Mouse (Mus musculus) hindbrain, embryonic 10.5 days (tissue): ENCODE measurements around the gene Sltm. TPM values are rescaled to one million over a fixed set of nuclear protein-coding genes. Genes with fewer than 3 reads are reported as not detected.
"Not testable (repeated sequence)": the region's sequence is repeated elsewhere in the genome, so short reads cannot be mapped to it uniquely, and the experiment has no call there.

Experiments
- DNase-seq: peaks from one replicate; pipeline ENCODE4 v3.0.0-alpha.2; 2017; ENCODE audit warnings: low spot score
- H3K27ac ChIP-seq: fragments of 300-500 bp; sonication (generic); 2 replicates; pipeline ENCODE4 v1.5.1; 2016; ENCODE audit warnings: mild to moderate bottlenecking, moderate library complexity
- H3K27me3 ChIP-seq: fragments of 300-500 bp; sonication (generic); 2 replicates; pipeline ENCODE4 v1.6.1; 2016; ENCODE audit warnings: mild to moderate bottlenecking; ENCODE audit not compliant: poor library complexity, insufficient read depth, severe bottlenecking
- H3K36me3 ChIP-seq: fragments of 300-500 bp; sonication (generic); 2 replicates; pipeline ENCODE4 v1.6.1; 2016; ENCODE audit warnings: mild to moderate bottlenecking, moderate library complexity
- H3K4me1 ChIP-seq: fragments of 300-500 bp; sonication (generic); replicated peaks from 2 replicates; pipeline ENCODE4 v1.6.1; 2016; ENCODE audit warnings: mild to moderate bottlenecking
- H3K4me3 ChIP-seq: fragments of 300-500 bp; sonication (generic); 2 replicates; pipeline ENCODE4 v1.5.1; 2016; ENCODE audit warnings: mild to moderate bottlenecking, moderate library complexity
- H3K9me3 ChIP-seq: fragments of 300-500 bp; sonication (generic); 2 replicates; pipeline ENCODE4 v1.6.1; 2016; ENCODE audit warnings: mild to moderate bottlenecking, moderate library complexity
- WGBS: fragments of 180-500 bp; shearing (Covaris S2); methylation state at CpG from one replicate; pipeline ENCODE4 v1.1.7; 2016; 5-methylcytosine and 5-hydroxymethylcytosine counted together
- polyA plus RNA-seq: library from polyadenylated mRNA; unstranded; fragments of >200 nt; fragmentation: Nextera tagmentation; extraction: Ambion mirVana; gene quantifications from 2 replicates; pipeline ENCODE4 v1.2.1, GENCODE M21; 2016

Sltm gene
- polyA plus RNA-seq, 1 experiment from 2014 or later: 47.1 TPM

- Histone ChIP-seq H3K36me3 (no peaks in the 10 kb centered on the region), H3K9me3 (no peaks in the 10 kb centered on the region), H3K4me1 (no peaks in the 10 kb centered on the region), H3K27me3 (no peaks in the 10 kb centered on the region), H3K4me3 (no peak overlapping the region), H3K27ac (no peak overlapping the region)
- 94% methylated on average over 3 of the region's 3 CpGs for WGBS
- no peak for DNase-seq
Observed at GRCm38 (mm10) chr9:70523813-70524212, 18.7 kb upstream of the Sltm start.

GRCm38 (mm10) chr9:70524366-70524765, 18.2 kb upstream of the Sltm start:
- H3K9me3 ChIP-seq: no peaks in the 10 kb centered on the region
- no peak overlapping the region for H3K4me3 ChIP-seq
- no peak overlapping the region for H3K27ac ChIP-seq
- no peak for DNase-seq
- H3K36me3 ChIP-seq: no peaks in the 10 kb centered on the region
- H3K27me3 ChIP-seq: no peaks in the 10 kb centered on the region
- H3K4me1 ChIP-seq: no peaks in the 10 kb centered on the region
- WGBS: 91% methylated on average over 7 of the region's 7 CpGs

- Histone ChIP-seq H3K36me3 (no peaks in the 10 kb centered on the region), H3K9me3 (no peaks in the 10 kb centered on the region), H3K27ac (no peak overlapping the region), H3K4me1 (no peaks in the 10 kb centered on the region), H3K27me3 (no peaks in the 10 kb centered on the region), H3K4me3 (no peak overlapping the region)
- no peak for DNase-seq
- 87% methylated on average over 3 of the region's 3 CpGs for WGBS
Observed at GRCm38 (mm10) chr9:70533328-70533727, 9.2 kb upstream of the Sltm start.

GRCm38 (mm10) chr9:70541584-70541983, 970 bp upstream of the Sltm start:
- H3K27ac ChIP-seq: peak overlapping the region; percentile 99
- H3K27me3 ChIP-seq: no peaks in the 10 kb centered on the region
- peaks cover 18% of the 10 kb centered on the region for H3K4me1 ChIP-seq
- H3K36me3 ChIP-seq: peaks cover 6% of the 10 kb centered on the region; the same call in 1 of the 2 replicates
- peak overlapping the region; percentile 90 for H3K4me3 ChIP-seq
- no peaks in the 10 kb centered on the region for H3K9me3 ChIP-seq
- no peak for DNase-seq
- 8% methylated on average over 6 of the region's 6 CpGs for WGBS

- H3K27me3 ChIP-seq: no peaks in the 10 kb centered on the region
- no peak for DNase-seq
- H3K27ac ChIP-seq: peak overlapping the region; percentile 99
- WGBS: 2% methylated on average over 64 of the region's 64 CpGs
- no peaks in the 10 kb centered on the region for H3K9me3 ChIP-seq
- H3K4me3 ChIP-seq: peak overlapping the region; percentile 90
- peaks cover 18% of the 10 kb centered on the region for H3K4me1 ChIP-seq
- peaks cover 21% of the 10 kb centered on the region for H3K36me3 ChIP-seq
Observed at GRCm38 (mm10) chr9:70543048-70543880, 710 bp downstream of the Sltm start.

GRCm38 (mm10) chr9:70543985-70544384, 1.4 kb downstream of the Sltm start:
- peaks cover 18% of the 10 kb centered on the region for H3K4me1 ChIP-seq
- peak overlapping the region; percentile 90 for H3K4me3 ChIP-seq
- 75% methylated on average over 5 of the region's 5 CpGs for WGBS
- H3K36me3 ChIP-seq: peaks cover 25% of the 10 kb centered on the region
- DNase-seq: no peak
- no peaks in the 10 kb centered on the region for H3K9me3 ChIP-seq
- H3K27me3 ChIP-seq: no peaks in the 10 kb centered on the region
- no peak overlapping the region for H3K27ac ChIP-seq

GRCm38 (mm10) chr9:70544831-70545230, 2.3 kb downstream of the Sltm start:
- no peak for DNase-seq
- Histone ChIP-seq H3K27me3 (no peaks in the 10 kb centered on the region), H3K9me3 (no peaks in the 10 kb centered on the region), H3K36me3 (peaks cover 34% of the 10 kb centered on the region), H3K27ac (no peak overlapping the region), H3K4me3 (no peak overlapping the region), H3K4me1 (peaks cover 18% of the 10 kb centered on the region)
- 79% methylated on average over 1 of the region's 1 CpGs for WGBS

GRCm38 (mm10) chr9:70546576-70546975, 4.0 kb downstream of the Sltm start:
- Histone ChIP-seq H3K36me3 (peaks cover 48% of the 10 kb centered on the region), H3K4me1 (peaks cover 15% of the 10 kb centered on the region)
- H3K4me3 ChIP-seq, H3K27ac ChIP-seq, H3K9me3 ChIP-seq, H3K27me3 ChIP-seq, DNase-seq: not testable (repeated sequence)
- 89% methylated on average over 3 of the region's 3 CpGs for WGBS

- H3K4me3 ChIP-seq: no peak overlapping the region
- H3K36me3 ChIP-seq: peaks cover 63% of the 10 kb centered on the region
- H3K27me3 ChIP-seq: no peaks in the 10 kb centered on the region
- H3K9me3 ChIP-seq: peaks cover 10% of the 10 kb centered on the region
- H3K4me1 ChIP-seq: peaks cover 11% of the 10 kb centered on the region
- 93% methylated on average over 4 of the region's 4 CpGs for WGBS
- H3K27ac ChIP-seq: no peak overlapping the region
- DNase-seq: no peak
Observed at GRCm38 (mm10) chr9:70548304-70548703, 5.8 kb downstream of the Sltm start.

- Histone ChIP-seq H3K27me3 (no peaks in the 10 kb centered on the region), H3K27ac (no peak overlapping the region), H3K9me3 (peaks cover 17% of the 10 kb centered on the region), H3K36me3 (peaks cover 86% of the 10 kb centered on the region), H3K4me1 (no peaks in the 10 kb centered on the region), H3K4me3 (no peak overlapping the region)
- whole genome bisulfite sequencing: 97% methylated on average over 1 of the region's 1 CpGs
- no peak for DNase-seq
Observed at GRCm38 (mm10) chr9:70551524-70551923, 9.0 kb downstream of the Sltm start.

GRCm38 (mm10) chr9:70552233-70552632, 9.7 kb downstream of the Sltm start:
- not testable (repeated sequence) for DNase-seq, H3K4me3 ChIP-seq, H3K27me3 ChIP-seq, H3K27ac ChIP-seq, H3K4me1 ChIP-seq
- H3K9me3 ChIP-seq: peaks cover 17% of the 10 kb centered on the region
- peaks cover 84% of the 10 kb centered on the region for H3K36me3 ChIP-seq
- 94% methylated on average over 2 of the region's 2 CpGs for WGBS

GRCm38 (mm10) chr9:70555431-70555830, 12.9 kb downstream of the Sltm start:
- H3K27ac ChIP-seq: no peak overlapping the region
- peaks cover 17% of the 10 kb centered on the region for H3K9me3 ChIP-seq
- no peak for DNase-seq
- no peak overlapping the region for H3K4me3 ChIP-seq
- H3K4me1 ChIP-seq: peaks cover 5% of the 10 kb centered on the region
- H3K27me3 ChIP-seq: no peaks in the 10 kb centered on the region
- peaks cover 66% of the 10 kb centered on the region for H3K36me3 ChIP-seq

- H3K4me3 ChIP-seq: no peak overlapping the region
- no peak for DNase-seq
- peaks cover 17% of the 10 kb centered on the region for H3K9me3 ChIP-seq
- no peaks in the 10 kb centered on the region for H3K27me3 ChIP-seq
- 93% methylated on average over 5 of the region's 5 CpGs for WGBS
- H3K36me3 ChIP-seq: peaks cover 64% of the 10 kb centered on the region
- peaks cover 5% of the 10 kb centered on the region for H3K4me1 ChIP-seq
- no peak overlapping the region for H3K27ac ChIP-seq
Observed at GRCm38 (mm10) chr9:70556796-70557195, 14.2 kb downstream of the Sltm start.
